Mouse (Mus musculus): ENCODE data around the gene 2610028H24Rik. TPM values are rescaled to one million over a fixed set of nuclear protein-coding genes. Genes with fewer than 3 reads are reported as not detected.

The 2610028H24Rik gene
- total RNA-seq, 2 experiments from 2014 or later, result 0.26 TPM; not detected in 1

DNA sequence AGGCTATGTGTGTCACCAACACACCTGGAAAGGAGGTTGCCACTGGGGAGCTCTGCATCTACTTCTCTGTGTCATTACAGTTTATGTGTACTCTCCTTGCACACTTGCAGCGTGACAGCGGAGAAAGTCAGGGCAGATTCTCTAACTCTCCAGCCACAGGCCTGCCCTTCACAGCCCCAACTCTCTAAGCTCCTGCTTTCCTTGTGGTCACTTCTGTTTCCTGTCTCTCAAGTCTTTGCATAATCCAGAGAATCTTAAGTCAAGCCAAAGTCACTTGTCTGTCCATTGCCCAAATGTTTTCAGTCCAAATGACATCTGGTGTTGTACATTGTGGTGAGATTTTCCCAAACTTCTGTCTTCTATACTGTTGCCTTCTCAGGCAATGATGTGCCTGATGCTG is 37.4 kb downstream of the 2610028H24Rik start:
- DNase-seq (ENCODE audit: low spot score), result no peak
- intact Hi-C loops (cut with DNase I), result no loop called here

DNA sequence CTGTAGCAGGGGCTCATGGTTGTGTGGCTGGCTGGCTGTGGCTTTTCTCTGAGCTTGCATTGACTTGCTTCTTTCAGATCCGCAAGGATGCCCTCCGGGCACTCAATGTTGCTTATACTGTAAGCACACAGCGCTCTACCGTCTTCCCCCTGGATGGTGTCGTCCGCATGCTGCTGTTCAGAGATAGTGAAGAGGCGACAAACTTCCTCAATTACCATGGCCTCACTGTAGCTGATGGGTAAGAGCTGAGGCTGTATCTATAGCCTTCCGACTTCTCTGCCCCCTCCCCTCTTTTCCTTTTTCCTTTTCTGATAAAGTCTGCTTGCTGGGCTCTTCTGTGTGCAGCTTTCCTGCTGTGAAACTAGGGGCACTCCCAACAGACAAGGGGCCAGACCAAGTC is 39.4 kb downstream of the 2610028H24Rik start:
- DNase-seq (ENCODE audit: low spot score), result no peak
- intact Hi-C loops (cut with DNase I), result no loop called here

DNA sequence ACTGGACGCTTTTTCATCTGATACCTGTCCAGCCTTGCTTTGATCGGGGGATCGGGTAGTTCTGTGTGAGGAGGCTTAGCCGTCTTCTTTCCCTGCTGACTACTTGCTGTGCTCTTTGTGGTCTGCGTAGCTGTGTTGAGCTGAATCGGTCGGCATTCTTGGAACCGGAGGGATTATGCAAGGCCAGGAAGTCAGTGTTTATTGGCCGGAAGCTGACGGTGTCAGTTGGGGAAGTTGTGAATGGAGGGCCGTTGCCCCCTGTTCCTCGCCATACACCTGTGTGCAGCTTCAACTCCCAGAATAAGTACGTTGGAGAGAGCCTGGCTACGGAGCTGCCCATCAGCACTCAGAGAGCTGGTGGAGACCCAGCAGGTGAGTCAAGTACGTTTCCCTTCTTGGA is 40.3 kb downstream of the 2610028H24Rik start:
- DNase-seq (ENCODE audit: low spot score), result no peak
- intact Hi-C loops (cut with DNase I), result no loop called here

DNA sequence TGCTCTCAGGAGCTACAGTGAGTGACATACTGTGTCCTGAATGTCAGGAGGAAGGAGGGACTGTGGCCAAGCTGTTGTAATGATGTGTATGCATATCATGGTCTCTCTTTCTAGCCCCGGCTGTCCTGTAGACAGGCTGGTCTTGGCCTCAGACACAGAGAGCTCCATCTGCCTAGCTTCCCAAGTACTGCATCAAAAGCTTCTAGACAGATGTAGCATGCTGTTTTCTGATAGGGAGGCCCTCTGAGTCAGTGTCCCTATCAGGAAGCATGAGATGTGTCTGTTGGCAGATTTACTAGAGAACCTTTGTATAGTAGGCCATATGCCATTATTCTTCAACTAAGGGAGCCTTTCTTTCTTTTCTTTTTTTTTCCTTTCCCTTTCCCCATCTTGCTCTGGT is 44.6 kb downstream of the 2610028H24Rik start:
- intact Hi-C loops (cut with DNase I), result no loop called here
- no peak for DNase-seq (ENCODE audit: low spot score)

DNA sequence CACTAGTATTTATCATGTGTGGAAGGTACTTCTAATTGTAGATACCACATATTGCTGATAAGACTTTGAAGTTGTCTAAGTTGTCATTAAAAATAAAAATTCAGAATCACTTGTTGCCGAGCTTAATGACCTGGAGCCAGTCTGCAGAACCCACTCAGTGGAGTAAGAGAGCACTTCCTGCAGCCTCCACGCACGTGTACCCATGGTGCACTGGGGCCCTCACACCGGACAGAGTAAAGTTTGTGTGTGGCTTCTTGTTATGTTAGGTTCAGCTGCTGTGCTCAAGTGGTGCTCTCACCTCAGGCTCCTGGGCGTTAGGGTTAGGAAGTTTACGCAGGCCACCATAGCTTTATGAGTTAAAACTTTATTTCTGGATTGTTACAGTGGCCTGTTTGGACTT is 46.6 kb downstream of the 2610028H24Rik start:
- DNase-seq (ENCODE audit: low spot score), result no peak
- intact Hi-C loops (cut with DNase I), result no loop called here

DNA sequence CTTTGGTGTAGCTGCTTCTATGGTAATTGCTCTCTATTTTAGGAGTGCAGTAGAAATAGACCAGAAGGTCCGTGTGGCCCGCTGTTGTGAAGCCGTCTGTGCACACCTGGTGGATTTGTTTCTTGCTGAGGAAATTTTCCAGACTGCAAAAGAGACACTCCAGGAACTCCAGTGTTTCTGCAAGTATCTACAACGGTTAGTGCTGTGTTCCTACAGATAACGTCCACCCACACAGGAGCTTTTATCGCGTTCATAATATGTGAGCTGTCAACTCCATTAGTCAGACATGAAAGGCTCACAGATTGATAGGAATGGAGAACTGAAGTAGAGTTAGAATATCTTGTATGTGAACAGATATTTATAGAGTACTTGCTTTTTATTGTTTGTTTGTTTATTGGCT is 47.5 kb downstream of the 2610028H24Rik start:
- no peak for DNase-seq (ENCODE audit: low spot score)
- intact Hi-C loops (cut with DNase I), result no loop called here

DNA sequence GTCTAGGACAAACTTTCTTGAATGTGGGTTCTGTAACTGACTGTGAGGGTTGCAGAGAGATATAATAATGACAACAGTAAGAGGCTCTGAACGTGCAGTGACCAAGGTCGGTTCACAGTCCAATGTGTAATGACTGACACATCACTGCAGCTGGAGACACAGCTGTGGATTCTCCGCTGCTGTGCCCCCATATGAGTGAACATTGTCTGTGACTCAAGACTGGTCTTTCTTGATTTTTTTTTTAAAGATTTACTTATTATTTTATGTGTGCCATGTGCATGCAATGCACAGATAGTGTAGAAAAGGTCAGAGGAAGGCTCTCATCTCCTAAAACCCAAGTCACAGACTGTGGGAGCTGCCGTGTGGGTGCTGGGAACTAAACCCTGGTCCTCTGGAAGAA is 48.6 kb downstream of the 2610028H24Rik start:
- intact Hi-C loops (cut with DNase I), result no loop called here
- no peak for DNase-seq (ENCODE audit: low spot score)

DNA sequence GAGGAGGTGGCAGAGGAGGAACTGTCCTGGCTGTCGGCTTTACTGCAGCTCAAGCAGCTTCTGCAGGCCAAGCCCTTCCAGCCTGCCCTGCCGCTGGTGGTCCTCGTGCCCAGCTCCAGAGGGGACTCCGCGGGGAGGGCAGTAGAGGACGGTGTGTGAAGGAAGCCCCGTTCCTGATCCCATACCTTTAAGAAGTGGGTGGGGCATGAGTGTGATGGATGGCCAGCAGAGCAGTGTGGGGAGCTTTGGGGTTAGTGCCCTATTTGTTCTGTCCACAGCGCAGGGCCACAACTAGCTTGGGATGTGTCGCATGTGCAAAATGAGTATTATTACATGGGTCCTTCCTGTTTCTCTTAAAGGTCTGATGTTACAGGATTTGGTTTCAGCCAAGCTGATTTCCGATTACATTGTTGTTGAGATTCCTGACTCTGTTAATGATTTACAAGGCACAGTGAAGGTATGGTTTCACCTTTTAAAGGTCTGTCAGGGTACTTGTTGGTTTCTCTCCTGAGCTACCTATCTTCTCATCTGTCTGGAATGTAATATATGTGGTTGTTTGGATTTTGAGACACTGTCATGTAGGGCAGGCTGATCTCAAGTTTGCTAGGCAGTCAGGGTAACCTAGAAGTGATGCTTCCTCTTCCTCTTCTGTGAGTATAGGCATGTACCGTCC is 55.5 kb downstream of the 2610028H24Rik start:
- intact Hi-C loops (cut with DNase I), result no loop called here
- no peak for DNase-seq (ENCODE audit: low spot score)

DNA sequence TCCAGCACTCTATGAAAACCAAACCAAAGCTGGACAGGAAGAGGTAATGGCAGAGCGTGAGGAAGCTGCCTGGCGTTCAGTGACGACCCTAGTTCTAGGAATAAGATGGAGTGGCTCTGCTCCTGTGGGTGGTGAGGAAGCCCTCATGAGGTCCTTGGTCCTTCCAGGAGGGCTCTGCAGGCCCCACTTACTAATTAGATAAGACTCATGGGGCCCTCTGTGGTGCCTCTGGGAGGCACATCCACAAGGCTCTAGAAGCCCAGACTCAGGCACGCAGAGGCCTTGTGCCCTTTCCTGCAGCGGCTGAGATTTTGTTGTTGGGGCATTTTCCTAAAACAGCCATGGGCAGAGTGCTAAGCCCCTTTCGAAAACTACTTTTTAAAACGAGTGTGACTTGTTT is 57.0 kb downstream of the 2610028H24Rik start:
- intact Hi-C loops (cut with DNase I), result no loop called here
- DNase-seq (ENCODE audit: low spot score), result no peak

Other genes starting within 250 kb of the 2610028H24Rik start
- 10 to 100 TPM; 10.7 to 10.8 TPM for gene Prmt2, start 211.2 kb upstream of the 2610028H24Rik start, total RNA-seq (2021)
- gene S100b, start 195.2 kb upstream of the 2610028H24Rik start, total RNA-seq (2021), result 1 to 10 TPM; 1.5 to 1.6 TPM
- gene Dip2a, start 103.8 kb upstream of the 2610028H24Rik start, total RNA-seq (2021), result 10 to 100 TPM; 12.5 TPM
- gene AC141477.1, start 8.6 kb upstream of the 2610028H24Rik start, total RNA-seq (2021), result not detected
- 10 to 100 TPM; 38.1 to 47.4 TPM for gene Pcnt, start 6.3 kb upstream of the 2610028H24Rik start, total RNA-seq (2021)
- 10 to 100 TPM; 22.8 to 27.1 TPM for gene Mcm3ap, start 19.8 kb downstream of the 2610028H24Rik start, total RNA-seq (2021)
- 1 to 10 TPM; 3.5 to 4.2 TPM for gene Ybey, start 20.0 kb downstream of the 2610028H24Rik start, total RNA-seq (2021)
- 1 to 10 TPM; 7.3 to 7.4 TPM for gene Lss, start 82.5 kb downstream of the 2610028H24Rik start, total RNA-seq (2021)
- not detected for gene Spatc1l, start 113.2 kb downstream of the 2610028H24Rik start, total RNA-seq (2021)
- gene Ftcd, start 126.6 kb downstream of the 2610028H24Rik start, total RNA-seq (2021), result not detected
- gene Col6a2, start 174.5 kb downstream of the 2610028H24Rik start, total RNA-seq (2021), result 100 to 1,000 TPM in 1 of 2 experiments, 10 to 100 TPM in 1; 94.0 to 106 TPM

All from heart, postnatal 25 days (tissue).